11 mouse cellular contexts compared by ENCODE assay signal in genomic region chr14:74915025-74915424, GRCm38 (mm10). TPM values are rescaled to one million over a fixed set of nuclear protein-coding genes. Genes with fewer than 3 reads are reported as not detected.
DNase-seq lines count a peak whose midpoint lies in the region; ATAC-seq and TF ChIP-seq lines count a peak whose summit lies in the region.
"Had no signal": no experiment of that assay in that cellular context is flagged by ENCODE, and none has a peak within 500 bp of the region (broad histone marks: within the 10 kb centered on the region; RNA-seq: fewer than 3 reads in every experiment).

No protein-coding gene starts in this region.

- H3K4me1 ChIP-seq in kidney, embryonic 14.5 days (ENCODE audit: control insufficient read depth, insufficient read depth, low read length): peaks cover 53% of the 10 kb centered on the region
- H3K4me1 ChIP-seq in forebrain, postnatal 0 days (ENCODE audit: insufficient read depth): 0 out of 2 replicates have a peak, but pooled peaks cover 3% of the 10 kb centered on the region
- peaks cover 21% of the 10 kb centered on the region; the same call in 1 of the 2 replicates for H3K4me1 ChIP-seq in neural tube, embryonic 14.5 days (ENCODE audit: control insufficient read depth, insufficient read depth, low read length)

- TF ChIP-seq CTCF in forebrain, postnatal 0 days (IDR thresholded peaks at IDR 0.05; ENCODE audit: low read depth): no peak
- no peak for TF ChIP-seq CTCF in layer of hippocampus, adult 2 months (conservative IDR thresholded peaks at IDR 0.05)

- no peak overlapping the region for H3K4me2 ChIP-seq in kidney, embryonic 14.5 days (replicated peaks; ENCODE audit: low read depth, low read length)
- H3K4me2 ChIP-seq in forebrain, postnatal 0 days (ENCODE audit: low read depth): no peak overlapping the region; the same call in 1 of the 2 replicates
- H3K4me2 ChIP-seq in neural tube, embryonic 14.5 days (ENCODE audit: low read depth, low read length): no peak overlapping the region

- no peak overlapping the region for H3K4me3 ChIP-seq in kidney, embryonic 14.5 days (ENCODE audit: low read length)
- H3K4me3 ChIP-seq in forebrain, postnatal 0 days (ENCODE audit: low read depth, low read length): no peak overlapping the region
- H3K4me3 ChIP-seq in layer of hippocampus, adult 2 months: no peak overlapping the region
- no peak overlapping the region for H3K4me3 ChIP-seq in neural tube, embryonic 14.5 days (ENCODE audit: low read depth, low read length)
- H3K4me3 ChIP-seq: myocyte had no signal

- DNase-seq in kidney, postnatal 36 days: no peak
- DNase-seq in forebrain, postnatal 0 days: peak; percentile 73
- DNase-seq in layer of hippocampus, adult 2 months (ENCODE audit: low spot score in 2 of 2): peak; percentile 69 to 70
- no peak for DNase-seq in thymus, postnatal 10 days (ENCODE audit: low spot score in 2 of 2)
- DNase-seq in spleen, postnatal 14 days (ENCODE audit: low spot score in 2 of 2): no peak
- DNase-seq in adrenal gland, postnatal 4 days (ENCODE audit: low spot score in 2 of 2): no peak
- DNase-seq: heart, postnatal 36 days; liver had no signal

- 24% methylated on average over 9 of the region's 9 CpGs for WGBS in kidney, embryonic 14.5 days
- WGBS in forebrain, postnatal 0 days: 31% methylated on average over 9 of the region's 9 CpGs
- WGBS in neural tube, embryonic 14.5 days: 62% methylated on average over 9 of the region's 9 CpGs

- H3K27ac ChIP-seq in kidney, embryonic 14.5 days (ENCODE audit: low read depth, low read length): peak overlapping the region; percentile 64; the same call in 1 of the 2 replicates
- peak overlapping the region; percentile 46; the same call in 1 of the 2 replicates for H3K27ac ChIP-seq in forebrain, postnatal 0 days (ENCODE audit: low read depth, low read length)
- no peak overlapping the region for H3K27ac ChIP-seq in layer of hippocampus, adult 2 months
- no peak overlapping the region; the same call in 1 of the 2 replicates for H3K27ac ChIP-seq in neural tube, embryonic 14.5 days (ENCODE audit: low read depth, low read length)

- H3K9me3 ChIP-seq in kidney, embryonic 14.5 days (ENCODE audit: control insufficient read depth, low read length): no peaks in the 10 kb centered on the region
- H3K9me3 ChIP-seq in forebrain, postnatal 0 days (ENCODE audit: low read length): no peaks in the 10 kb centered on the region
- H3K9me3 ChIP-seq in neural tube, embryonic 14.5 days (ENCODE audit: control insufficient read depth, low read length): no peaks in the 10 kb centered on the region

- no peak overlapping the region for H3K9ac ChIP-seq in kidney, embryonic 14.5 days (ENCODE audit: low read depth, low read length)
- no peak overlapping the region for H3K9ac ChIP-seq in forebrain, postnatal 0 days
- H3K9ac ChIP-seq in neural tube, embryonic 14.5 days (replicated peaks; ENCODE audit: low read depth, low read length): no peak overlapping the region

- no peak for ATAC-seq in kidney, embryonic 14.5 days (ENCODE audit: low FRiP score, low TSS enrichment)
- peak; percentile 93 for ATAC-seq in forebrain, postnatal 0 days
- ATAC-seq in neural tube, embryonic 14.5 days (ENCODE audit: low read depth): 0 out of 2 replicates have a peak, but pooled peaks have one; percentile 34

- H3K36me3 ChIP-seq in kidney, embryonic 14.5 days (ENCODE audit: control insufficient read depth, insufficient read depth, low read length): no peaks in the 10 kb centered on the region
- H3K36me3 ChIP-seq in forebrain, postnatal 0 days (ENCODE audit: insufficient read depth): no peaks in the 10 kb centered on the region
- H3K36me3 ChIP-seq in neural tube, embryonic 14.5 days (ENCODE audit: control insufficient read depth, insufficient read depth, low read length): no peaks in the 10 kb centered on the region

- no peaks in the 10 kb centered on the region for H3K27me3 ChIP-seq in kidney, embryonic 14.5 days (ENCODE audit: control insufficient read depth, insufficient read depth, low read length)
- no peaks in the 10 kb centered on the region for H3K27me3 ChIP-seq in forebrain, postnatal 0 days (ENCODE audit: insufficient read depth, low read length)
- H3K27me3 ChIP-seq in neural tube, embryonic 14.5 days (ENCODE audit: control insufficient read depth, insufficient read depth, low read length): no peaks in the 10 kb centered on the region

RNA-seq across cellular contexts. Expression of gene Lrch1, which starts 32.7 kb away (rescaled TPM):
- 11.1 and 18.6 TPM in 2 replicates for polyA plus RNA-seq in kidney, embryonic 14.5 days (2014; fragmentation: Nextera tagmentation; extraction: Ambion mirVana)
- total RNA-seq in forebrain, postnatal 0 days (2014; rRNA removed): 12.6 and 20.8 TPM in 2 replicates
- polyA plus RNA-seq in forebrain, postnatal 0 days (2015; fragmentation: Nextera tagmentation; extraction: Ambion mirVana): 8.1 and 12.7 TPM in 2 replicates
- 10 to 100 TPM; 17.5 to 24.7 TPM for total RNA-seq in layer of hippocampus, adult 2 months (2021)
- polyA plus RNA-seq in neural tube, embryonic 14.5 days (2014; fragmentation: Nextera tagmentation; extraction: Ambion mirVana): 14.8 and 21.7 TPM in 2 replicates
- 10 to 100 TPM; 25.9 to 27.4 TPM for total RNA-seq in adrenal gland, postnatal 4 days (2021)

Comparison
In these comparisons a context has a peak if more than half of its experiments do, and no peak if none do; other contexts are left out.
1. H3K27ac ChIP-seq: peak in kidney, embryonic 14.5 days (single experiment) and forebrain, postnatal 0 days (single experiment); none in layer of hippocampus, adult 2 months (single experiment) and neural tube, embryonic 14.5 days (single experiment).
2. DNase-seq: peak in forebrain, postnatal 0 days (single experiment) and layer of hippocampus, adult 2 months (2 of 2); none in kidney, postnatal 36 days (0 of 2), thymus, postnatal 10 days (0 of 2), spleen, postnatal 14 days (0 of 2) and adrenal gland, postnatal 4 days (0 of 2).